Mouse (Mus musculus): ENCODE data around the gene 4833427G06Rik.
"Not testable (repeated sequence)": the region's sequence is repeated elsewhere in the genome, so short reads cannot be mapped to it uniquely, and the experiment has no call there.

Gene 4833427G06Rik

GRCm38 (mm10) chr9:51101756-51102425 lies at the start of gene 4833427G06Rik:
4833427G06Rik (minus strand) TSS chr9:51102078.
- peak; percentile 57 for DNase-seq (ENCODE audit: low spot score)

- no peak for DNase-seq (ENCODE audit: low spot score)
Measured at GRCm38 (mm10) chr9:51147294-51147693, 45.4 kb upstream of the 4833427G06Rik start.

GRCm38 (mm10) chr9:51146496-51146895 lies 44.6 kb upstream of the 4833427G06Rik start:
- DNase-seq (ENCODE audit: low spot score) = no peak

GRCm38 (mm10) chr9:51144218-51144617 lies 42.3 kb upstream of the 4833427G06Rik start:
- no peak for DNase-seq (ENCODE audit: low spot score)

- no peak for DNase-seq (ENCODE audit: low spot score)
Measured at GRCm38 (mm10) chr9:51143437-51143836, 41.6 kb upstream of the 4833427G06Rik start.

GRCm38 (mm10) chr9:51140711-51141110 lies 38.8 kb upstream of the 4833427G06Rik start:
- DNase-seq (ENCODE audit: low spot score) = no peak

- not testable (repeated sequence) for DNase-seq (ENCODE audit: low spot score)
Measured at GRCm38 (mm10) chr9:51139401-51139800, 37.5 kb upstream of the 4833427G06Rik start.

- DNase-seq (ENCODE audit: low spot score) = no peak
Measured at GRCm38 (mm10) chr9:51138301-51138700, 36.4 kb upstream of the 4833427G06Rik start.

GRCm38 (mm10) chr9:51137836-51138235 lies 36.0 kb upstream of the 4833427G06Rik start:
- DNase-seq (ENCODE audit: low spot score) = no peak

GRCm38 (mm10) chr9:51137432-51137831 lies 35.6 kb upstream of the 4833427G06Rik start:
- DNase-seq (ENCODE audit: low spot score) = no peak

GRCm38 (mm10) chr9:51136985-51137384 lies 35.1 kb upstream of the 4833427G06Rik start:
- DNase-seq (ENCODE audit: low spot score) = no peak

GRCm38 (mm10) chr9:51114767-51115166 lies 12.9 kb upstream of the 4833427G06Rik start:
- no peak for DNase-seq (ENCODE audit: low spot score)

GRCm38 (mm10) chr9:51105751-51106150 lies 3.9 kb upstream of the 4833427G06Rik start:
- DNase-seq (ENCODE audit: low spot score) = no peak

GRCm38 (mm10) chr9:51103808-51104514 lies 2.1 kb upstream of the 4833427G06Rik start:
- DNase-seq (ENCODE audit: low spot score) = peak; percentile 79

GRCm38 (mm10) chr9:51102963-51103807 lies 1.3 kb upstream of the 4833427G06Rik start:
- peak; percentile 70 for DNase-seq (ENCODE audit: low spot score)

- DNase-seq (ENCODE audit: low spot score) = no peak
Measured at GRCm38 (mm10) chr9:51096306-51096705, 5.6 kb downstream of the 4833427G06Rik start.

GRCm38 (mm10) chr9:51093697-51094096 lies 8.2 kb downstream of the 4833427G06Rik start:
- DNase-seq (ENCODE audit: low spot score) = no peak

GRCm38 (mm10) chr9:51081614-51082013 lies 20.3 kb downstream of the 4833427G06Rik start:
- DNase-seq (ENCODE audit: low spot score) = no peak

GRCm38 (mm10) chr9:51076979-51077315 lies 24.9 kb downstream of the 4833427G06Rik start, which contains the start of gene Layn:
Layn (minus strand) TSS chr9:51077094.
- DNase-seq (ENCODE audit: low spot score) = peak; percentile 81

- no peak for DNase-seq (ENCODE audit: low spot score)
Measured at GRCm38 (mm10) chr9:51076300-51076978, 25.4 kb downstream of the 4833427G06Rik start.

GRCm38 (mm10) chr9:51075780-51076179 lies 26.1 kb downstream of the 4833427G06Rik start:
- DNase-seq (ENCODE audit: low spot score) = no peak

GRCm38 (mm10) chr9:51070801-51071200 lies 31.1 kb downstream of the 4833427G06Rik start:
- no peak for DNase-seq (ENCODE audit: low spot score)
